Mouse (Mus musculus) ES-CJ7 (cell line): ENCODE data around the gene Hoxb9.

ENCODE experiments used
- DNase-seq: peaks from one replicate; pipeline ENCODE4 v3.0.0; 2011; ENCODE audit warnings: low read depth, low spot score

Gene Hoxb9

DNA sequence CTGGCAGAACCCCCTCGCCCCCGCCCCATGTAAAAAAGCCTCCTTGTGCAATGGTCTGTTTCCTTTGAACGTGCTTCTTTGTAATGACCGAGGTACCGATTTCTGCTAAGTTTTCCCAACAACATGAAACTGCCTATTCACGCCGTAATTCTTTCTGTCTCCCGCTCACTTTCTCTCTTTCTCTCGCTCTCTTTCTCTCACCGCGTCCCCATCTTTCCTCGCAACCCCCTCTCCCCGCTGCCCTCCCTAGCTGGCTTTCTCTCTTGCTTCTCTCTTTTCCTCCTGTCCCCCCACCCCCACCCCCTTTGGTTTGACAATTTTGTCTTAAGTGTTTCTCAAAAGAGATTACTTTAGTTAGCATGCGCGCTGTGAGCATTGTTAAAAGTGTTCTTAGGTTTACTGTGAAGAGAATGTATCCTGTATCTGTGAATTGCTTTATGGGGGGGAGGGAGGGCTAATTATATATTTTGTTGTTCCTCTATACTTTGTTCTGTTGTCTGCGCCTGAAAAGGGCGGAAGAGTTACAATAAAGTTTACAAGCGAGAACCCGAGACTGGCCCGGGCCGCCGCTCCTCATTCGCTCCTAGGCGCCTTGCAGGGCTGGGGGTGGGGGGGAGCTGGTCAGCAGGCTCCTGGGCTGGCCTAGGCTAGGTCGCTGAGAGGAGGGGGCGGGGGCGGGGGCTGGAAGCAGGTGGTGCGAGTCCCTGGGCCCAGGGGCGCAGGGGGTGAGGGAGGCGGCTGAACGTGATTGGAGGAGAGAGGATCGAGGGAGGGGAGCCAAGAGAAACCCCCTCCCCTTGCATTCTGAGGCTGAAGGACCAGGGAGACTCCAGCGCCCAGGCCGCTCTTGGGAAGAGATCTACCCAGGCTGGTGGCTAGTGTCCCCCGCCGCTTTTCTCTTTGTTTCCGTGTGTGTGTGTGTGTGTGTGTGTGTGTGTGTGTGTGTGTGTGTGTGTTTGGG, 13.8 kb downstream of the Hoxb9 start:
- peak; percentile 76 for DNase-seq

DNA sequence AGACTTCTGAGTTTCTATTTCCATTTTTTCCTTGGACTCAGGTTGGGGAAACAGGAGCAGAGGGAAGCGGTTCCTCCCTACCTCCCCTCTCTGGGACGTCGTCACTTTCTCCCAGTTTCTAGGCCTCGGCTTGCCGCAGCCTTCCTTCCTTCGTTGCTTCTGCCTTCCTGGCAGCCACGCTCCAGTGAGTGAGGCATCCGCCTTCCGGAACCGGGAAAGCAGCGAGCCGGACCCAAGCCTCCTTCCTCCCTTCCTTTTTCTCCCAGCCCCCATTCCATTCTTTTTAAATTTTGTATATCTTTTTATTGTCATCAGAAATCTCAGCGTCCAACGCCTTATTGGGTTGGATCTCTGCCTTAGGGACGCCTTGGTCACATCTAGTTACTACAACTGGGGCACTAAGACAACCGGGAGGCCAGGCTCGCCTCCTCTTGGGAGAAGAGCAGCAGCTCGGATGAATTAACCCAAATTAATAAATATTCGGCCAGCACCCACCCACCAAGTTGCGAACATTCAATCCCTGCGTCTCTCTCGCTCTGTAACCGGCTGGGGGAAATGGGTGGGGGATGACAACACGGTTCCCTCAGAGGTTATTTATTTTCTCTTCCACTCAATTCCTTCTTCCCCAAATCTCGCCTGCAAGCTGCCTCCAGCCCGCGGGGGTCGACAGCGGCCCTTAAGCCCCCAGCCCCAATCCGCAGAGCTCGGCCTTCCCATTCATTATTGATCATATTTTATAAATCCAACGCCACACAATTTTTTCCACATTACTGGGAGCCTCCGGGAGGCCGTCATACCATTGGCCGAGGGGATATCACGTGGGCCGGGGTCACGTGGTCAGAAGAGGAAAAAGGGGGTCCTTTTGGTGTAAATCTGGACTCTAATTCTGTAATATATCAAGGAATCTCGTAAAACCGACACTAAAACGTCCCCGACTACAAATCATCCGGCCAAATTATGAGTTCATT, 14.8 kb downstream of the Hoxb9 start, which contains the start of gene Hoxb7:
Gene Hoxb7, plus strand, starts transcription at position 853 of the 968 bp plus-strand sequence.
- DNase-seq = peak; percentile 69

DNA sequence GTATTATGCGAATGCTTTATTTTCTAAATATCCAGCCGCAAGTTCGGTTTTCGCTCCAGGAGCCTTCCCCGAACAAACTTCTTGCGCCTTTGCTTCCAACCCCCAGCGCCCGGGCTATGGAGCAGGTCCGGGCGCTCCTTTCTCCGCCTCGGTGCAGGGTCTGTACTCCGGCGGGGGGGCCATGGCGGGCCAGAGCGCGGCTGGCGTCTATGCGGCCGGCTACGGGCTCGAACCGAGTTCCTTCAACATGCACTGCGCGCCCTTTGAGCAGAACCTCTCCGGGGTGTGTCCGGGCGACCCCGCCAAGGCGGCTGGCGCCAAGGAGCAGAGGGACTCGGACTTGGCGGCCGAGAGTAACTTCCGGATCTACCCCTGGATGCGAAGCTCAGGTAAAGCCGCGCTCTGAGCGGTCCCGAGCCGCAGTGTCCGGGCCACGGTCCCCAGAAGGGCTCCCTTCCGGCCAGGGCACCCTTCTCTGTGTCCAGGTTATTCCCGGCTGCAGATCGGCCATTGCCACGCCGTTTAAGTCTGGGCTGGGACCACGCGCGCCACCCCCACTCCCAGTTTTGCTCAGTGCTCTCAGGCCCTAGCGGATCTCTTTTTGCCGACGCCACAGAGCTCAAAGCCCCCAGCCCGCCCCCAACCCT, 15.6 kb downstream of the Hoxb9 start:
- peak; percentile 59 for DNase-seq

DNA sequence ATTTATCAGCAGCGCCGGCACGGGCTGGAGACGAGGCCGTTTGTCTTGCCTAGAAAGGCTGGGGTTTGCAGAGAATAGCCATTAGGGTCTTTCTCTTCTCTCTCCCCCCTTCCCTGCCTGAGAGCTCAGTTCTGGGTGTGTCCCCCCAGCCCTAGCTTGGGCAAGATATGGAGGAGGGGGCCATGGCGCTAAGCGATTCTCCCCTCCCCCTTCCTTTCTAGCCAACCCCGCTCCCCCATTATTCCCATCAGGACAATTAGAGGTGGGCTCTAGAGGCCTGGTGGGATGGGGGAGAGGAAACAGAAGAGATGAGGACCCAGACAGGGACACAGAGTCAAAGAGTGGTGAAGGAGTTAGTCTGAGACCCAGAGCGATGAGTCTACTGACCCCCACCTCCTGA, 16.2 kb downstream of the Hoxb9 start:
- DNase-seq = no peak

DNA sequence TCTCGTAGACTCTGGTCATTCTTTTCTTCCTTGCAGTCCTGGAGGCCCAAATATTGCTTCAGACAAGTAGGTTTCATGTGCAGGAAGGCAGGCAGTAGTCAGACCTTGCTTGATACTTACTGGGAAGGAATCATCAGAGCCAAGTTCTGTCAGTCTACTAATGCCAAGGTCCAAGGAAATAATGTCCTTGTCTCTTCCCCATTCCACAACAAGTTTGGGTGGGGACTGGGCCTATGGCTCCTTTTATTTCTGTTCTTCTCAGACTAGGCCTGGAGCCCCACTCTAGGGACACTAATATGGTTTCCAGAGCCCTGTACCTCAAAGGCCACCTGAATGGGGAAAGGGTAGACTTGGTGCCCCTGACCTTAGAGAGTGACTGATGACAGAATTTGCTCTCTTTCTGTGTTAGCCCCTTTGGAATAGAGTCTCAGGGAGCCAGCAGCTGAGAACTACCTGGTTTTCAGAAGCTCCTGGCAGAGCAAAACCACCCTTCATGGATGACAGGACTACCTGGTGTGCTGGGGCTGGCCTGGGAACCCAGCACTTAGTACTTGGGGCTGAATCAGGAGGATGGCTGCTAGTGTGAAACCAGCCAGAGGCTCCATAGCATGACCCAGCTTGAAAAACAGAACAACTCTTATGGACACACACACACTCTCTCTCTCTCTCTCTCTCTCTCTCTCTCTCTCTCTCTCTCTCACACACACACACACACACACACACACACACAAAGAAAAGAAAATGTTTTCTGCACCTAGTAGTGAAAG, 17.4 kb downstream of the Hoxb9 start:
- DNase-seq = no peak

DNA sequence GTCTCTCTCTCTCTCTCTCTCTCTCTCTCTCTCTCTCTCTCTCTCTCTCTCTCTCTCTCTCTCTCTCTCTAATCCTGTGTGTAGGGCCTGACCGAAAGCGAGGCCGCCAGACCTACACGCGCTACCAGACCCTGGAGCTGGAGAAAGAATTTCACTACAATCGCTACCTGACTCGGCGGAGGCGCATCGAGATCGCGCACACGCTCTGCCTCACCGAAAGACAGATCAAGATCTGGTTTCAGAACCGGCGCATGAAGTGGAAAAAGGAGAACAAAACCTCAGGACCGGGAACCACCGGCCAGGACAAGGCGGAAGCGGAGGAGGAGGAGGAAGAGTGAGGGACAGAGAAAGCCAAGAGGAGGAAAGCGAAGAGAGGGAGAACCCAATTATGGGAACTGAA, 18.0 kb downstream of the Hoxb9 start:
- DNase-seq = no peak

DNA sequence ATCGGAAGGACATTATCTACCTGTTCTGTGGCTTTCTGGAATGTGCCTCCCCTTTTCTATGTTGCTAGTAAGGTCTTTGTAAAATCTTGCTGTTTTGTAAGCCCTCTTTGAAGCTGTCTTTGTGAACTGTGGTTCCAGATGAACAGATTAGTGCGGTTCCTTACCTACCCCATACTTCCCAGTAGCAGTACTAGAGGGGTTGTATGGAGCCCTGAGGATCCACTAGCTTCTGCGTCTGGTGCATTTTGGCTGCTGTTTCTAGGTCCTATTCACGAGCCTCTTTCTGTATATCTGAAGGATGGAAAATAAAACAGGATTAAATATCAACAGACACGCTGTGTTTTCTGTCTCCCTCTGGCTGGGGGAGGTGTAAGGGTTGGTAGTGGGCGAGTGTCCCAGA, 18.6 kb downstream of the Hoxb9 start:
- DNase-seq = no peak

DNA sequence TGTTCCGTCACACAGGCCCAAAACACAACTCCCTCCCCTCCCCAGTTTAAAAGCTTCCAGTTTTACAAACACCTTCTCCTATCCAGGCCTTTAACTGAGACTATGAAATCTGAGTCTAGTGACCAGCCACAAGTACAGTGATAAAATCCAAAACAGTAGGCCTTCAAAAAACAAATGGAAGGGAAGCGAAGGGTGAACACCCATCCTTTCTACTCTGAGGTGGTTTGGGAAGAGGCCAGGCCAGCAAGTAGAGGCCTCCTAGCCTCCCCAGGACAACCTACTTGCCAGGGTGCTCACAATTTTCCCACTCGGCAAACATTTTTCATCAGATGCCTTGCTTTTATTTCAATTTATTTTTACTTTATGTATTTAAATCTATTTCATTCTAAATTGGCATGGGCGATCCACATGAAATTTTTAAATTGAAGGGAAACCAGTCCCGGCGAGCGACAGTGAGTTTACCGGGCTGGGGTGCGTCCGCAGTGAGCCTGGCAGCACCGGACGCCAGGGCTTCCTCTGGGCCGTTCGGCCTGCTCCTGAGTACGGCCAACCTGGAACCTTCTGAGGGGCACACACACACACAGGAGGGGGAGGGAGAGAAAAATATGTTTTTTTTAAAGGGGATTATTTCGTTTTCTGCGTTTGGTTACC, 19.6 kb downstream of the Hoxb9 start:
- DNase-seq = no peak

DNA sequence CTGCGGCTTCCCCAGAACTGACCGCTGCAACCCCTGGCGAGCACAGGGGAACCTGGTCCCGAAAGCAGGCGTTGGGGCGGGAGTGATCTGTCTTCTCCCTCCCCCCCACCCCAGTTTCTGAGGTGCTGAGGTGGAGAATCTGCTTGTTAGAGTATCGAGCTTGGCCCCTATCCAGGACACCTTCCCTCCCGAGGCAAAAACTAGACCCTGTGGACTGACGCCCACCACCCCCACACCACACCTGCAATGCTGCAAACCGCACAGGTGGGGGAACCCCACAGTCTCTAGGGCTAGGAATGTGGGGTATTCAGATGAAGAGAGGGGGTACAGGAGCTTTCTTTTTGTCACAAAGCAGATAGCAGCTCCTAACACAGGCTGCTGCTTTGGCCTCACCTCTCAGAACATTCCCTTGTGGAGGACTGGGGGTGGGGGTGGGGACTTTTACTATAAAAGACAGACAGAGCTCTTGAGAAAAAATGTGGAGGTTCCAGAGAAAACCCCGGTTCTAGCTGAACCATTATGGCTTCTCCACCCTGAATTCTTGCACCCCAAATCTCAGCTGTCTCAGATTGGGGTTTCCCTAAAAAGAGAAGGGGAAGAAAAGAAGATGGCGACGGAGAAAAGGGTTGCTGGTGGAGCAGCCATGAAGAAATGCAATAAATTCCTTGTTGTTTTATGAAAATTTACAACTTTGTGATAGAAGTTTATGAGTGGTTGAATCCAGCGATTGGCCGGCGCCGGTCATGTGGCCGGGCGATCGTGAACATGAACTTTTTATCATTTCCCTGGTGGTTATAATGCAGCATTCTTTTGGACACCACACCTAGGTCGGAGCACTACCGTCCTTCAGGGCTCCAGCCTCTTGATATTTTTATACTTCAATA, 20.7 kb downstream of the Hoxb9 start, which contains the start of gene Hoxb6:
Gene Hoxb6, plus strand, starts transcription at position 796 of the 884 bp plus-strand sequence.
- DNase-seq = peak; percentile 81

DNA sequence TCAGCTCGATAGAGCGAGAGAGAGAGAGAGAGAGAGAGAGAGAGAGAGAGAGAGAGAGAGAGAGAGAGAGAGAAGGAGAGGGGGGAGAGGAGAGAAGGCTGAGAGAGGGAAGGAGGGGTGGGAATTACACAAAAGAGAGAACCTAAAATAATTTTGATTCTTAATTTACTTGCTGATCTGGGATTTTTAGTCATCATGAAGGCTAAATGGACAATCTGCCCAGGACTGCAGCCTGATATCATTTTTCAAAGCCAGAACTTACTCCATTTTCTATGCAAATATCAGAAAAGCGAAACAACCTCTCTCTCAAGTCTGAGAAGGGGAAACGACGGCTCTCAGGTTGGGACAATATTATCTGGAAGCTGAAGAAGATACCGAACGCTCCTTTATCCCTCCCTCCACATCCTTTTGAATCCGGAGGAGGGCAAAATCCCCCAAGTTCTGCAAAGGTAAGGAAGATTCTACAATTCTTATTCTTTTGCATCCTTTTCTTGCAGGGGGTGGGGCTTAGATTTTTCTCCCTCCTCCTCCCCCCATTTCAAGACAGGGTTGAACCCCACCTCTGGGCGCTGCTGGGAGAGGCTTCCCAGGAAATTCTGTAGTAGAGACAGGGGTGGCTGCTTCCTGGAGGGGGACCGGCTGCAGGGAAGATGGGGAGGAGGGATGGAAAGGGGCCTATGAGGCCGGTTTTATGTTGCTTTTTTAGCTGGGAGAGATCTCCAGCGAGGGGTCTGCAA, 21.5 kb downstream of the Hoxb9 start:
- DNase-seq = no peak

DNA sequence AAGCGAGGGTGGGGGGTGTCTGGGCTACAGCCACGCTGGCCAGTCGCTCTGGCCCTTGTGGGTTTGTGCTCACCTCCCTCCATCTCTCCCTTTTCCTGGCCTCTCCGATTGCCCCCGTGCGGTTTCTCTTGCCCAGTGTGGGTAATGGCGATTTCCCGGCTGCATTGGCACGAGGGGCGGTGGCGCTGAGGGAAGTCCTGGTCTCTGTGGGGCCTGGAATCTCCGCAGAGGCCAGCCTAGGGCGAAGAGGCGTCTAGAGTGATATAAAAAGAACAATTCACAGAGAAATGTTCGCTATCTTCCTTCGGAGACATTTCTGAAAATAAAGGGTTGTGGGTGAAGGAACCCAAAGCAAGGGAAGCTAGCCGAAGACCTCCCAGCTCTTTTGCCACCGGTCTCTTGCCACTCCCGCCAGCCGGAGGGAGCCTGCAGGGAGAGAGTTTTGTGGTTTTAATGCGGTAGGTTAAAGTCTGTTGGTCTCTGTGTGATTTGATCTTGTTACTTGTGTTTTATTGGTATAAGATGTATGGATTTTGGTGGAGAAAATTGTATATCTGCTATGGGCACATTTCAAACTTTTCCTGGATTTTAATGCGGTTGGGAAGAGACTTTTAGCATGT, 22.2 kb downstream of the Hoxb9 start:
- DNase-seq = no peak

DNA sequence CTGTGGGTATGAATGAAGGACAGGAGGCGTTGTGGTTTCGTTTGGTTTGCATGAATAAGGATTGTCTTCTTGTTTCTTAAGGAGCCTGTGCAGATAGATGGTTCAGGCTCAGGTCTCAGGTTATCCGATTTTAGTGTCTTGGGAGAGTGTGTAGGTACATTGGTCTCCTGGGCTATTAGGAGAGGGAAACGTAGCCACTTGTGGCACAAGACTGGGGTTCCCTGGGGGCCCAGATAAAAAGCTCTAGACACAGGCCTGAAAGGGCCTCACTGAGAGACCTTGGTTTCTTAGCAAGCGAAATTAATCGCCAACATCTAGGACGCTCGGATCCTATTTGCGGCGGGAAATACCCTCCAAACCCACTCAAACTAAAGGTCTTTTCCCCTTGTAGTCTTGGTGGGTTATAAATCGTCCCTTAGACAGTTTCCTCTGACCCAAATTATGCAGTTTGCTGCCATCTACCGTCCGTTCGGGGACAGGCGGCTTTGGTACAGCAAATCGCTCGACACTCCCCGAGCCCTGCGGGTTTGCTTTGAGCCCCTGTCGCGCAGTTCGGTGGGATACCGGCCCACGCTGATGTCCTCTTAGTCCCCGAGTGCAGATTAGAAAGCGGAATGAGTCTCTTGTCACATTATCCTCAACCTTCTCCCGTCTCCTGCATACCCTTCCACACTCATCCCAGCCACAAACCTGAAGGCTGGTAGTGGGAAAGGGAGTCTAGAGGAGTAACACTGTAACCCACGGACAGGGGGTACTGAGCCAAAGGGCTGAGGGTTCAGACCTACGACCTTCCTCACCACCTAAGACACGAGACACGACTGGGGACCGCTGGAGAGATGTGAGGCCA, 23.2 kb downstream of the Hoxb9 start:
- DNase-seq = peak; percentile 95

DNA sequence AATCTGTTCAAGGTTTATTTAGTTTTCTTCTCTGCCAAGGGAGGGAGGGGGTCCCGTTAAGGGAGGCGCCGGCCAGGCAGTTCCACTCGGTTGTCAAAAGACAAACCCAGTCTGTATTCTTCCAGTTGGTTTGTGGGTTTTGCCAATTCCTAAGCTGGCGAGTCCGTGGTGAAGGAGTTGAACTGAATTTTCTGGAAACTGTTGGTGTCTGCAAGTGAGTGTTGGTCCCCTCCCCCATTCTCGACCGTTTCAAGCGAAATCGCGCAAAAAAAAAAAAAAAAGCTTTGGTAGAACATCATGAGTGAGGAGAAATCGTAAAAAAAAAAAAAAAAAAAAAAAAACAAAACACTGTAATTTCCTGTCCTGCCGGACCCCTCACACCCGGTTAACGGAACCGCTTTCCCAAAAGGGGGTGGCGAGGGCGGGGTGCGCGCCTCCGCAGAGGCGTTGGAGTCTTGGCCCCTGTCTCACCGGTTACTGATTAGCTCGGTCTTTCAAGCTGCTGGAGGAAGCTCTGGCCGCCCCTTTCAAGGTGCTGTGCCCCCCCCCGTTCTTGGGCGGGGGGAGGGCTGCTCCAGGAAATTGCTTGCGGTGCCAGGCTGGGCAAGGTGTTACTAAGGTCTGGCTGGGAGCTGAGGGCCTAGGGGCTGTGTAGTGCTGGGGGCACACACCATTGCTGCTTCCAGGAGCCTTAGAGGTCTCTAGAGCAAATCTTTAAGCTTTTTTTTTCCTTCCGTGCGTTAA, 24.0 kb downstream of the Hoxb9 start:
- no peak for DNase-seq

DNA sequence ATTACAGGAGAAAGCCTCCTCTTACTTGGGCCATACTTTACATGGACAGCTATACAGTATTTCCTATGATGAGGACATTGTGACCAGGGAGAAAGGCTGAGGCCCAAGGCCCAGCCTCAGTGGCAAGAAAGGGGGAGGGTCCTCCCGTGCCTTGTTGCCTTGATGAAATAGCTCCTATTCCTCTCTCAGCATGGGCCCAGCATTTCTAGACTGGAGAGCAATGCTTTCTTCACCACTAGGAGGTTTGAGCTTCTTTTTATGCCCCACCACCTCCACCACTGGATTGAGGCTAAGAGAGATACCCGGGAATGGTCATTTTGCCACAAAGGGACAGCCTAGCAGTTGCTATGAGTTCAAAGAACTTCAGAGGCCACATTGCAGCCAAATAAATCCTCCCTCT, 25.7 kb downstream of the Hoxb9 start:
- no peak for DNase-seq

DNA sequence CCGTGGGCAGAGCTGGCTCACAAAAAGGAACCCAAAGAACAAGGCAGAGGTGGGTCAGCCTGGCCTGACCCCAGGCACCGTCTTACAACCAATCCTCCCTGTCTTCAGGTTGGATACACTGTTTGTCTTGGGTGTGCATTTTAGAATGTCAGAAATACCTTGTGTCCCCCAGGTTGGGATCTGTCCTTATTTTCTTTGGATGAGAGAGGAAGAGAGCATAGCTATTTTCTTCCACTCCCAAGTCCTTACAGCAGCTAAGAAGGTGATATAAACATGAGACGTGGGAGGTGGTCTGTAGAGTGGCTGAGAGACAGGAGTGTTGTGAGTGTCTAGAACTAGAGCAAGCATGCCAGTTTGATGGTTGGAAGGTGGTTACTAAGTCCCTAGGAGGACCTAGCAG, 26.2 kb downstream of the Hoxb9 start:
- DNase-seq = no peak

DNA sequence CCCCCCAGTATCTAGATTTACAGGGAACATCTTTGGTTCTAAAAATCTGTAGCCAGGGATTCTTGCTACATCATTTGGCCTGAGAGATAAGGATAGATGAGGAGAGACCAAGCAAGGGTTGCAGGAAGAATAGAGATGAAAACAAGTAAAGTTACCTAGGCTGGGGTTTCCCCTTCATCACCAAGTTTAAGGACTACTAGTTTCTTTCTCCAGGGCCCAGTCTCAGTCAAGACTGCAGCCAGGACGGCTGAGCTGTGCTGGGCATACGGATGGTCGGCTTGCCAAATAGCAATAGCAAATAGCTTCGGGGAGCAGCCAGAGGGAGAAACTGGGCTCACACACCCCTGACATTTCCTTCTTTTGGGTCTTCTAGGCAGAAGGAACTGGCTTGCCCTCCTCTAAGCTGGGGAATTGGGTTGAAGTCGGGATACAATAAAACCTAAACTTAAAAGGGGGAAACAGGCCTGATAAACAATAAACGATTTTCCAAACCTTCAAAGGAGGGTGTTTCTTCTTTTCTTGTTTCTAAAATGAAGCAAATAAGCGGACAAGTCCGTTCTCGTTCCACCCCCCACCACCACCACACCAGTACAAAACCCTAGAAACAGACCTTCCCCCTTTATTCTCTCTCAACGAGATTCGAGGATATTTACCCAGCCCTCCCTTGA, 26.8 kb downstream of the Hoxb9 start:
- DNase-seq = no peak
